In genomic region chr5:121229182-121229581, GRCm38 (mm10) we compare ENCODE assay signal across 25 mouse cellular contexts. TPM values are rescaled to one million over a fixed set of nuclear protein-coding genes. Genes with fewer than 3 reads are reported as not detected.
DNase-seq lines count a peak whose midpoint lies in the region; ATAC-seq and TF ChIP-seq lines count a peak whose summit lies in the region.
"Had no signal": no experiment of that assay in that cellular context is flagged by ENCODE, and none has a peak within 500 bp of the region (broad histone marks: within the 10 kb centered on the region; RNA-seq: fewer than 3 reads in every experiment).

No protein-coding gene starts in this region.

- H3K9ac ChIP-seq in liver, embryonic 13.5 days: no peak overlapping the region
- no peak overlapping the region for H3K9ac ChIP-seq in liver, postnatal 0 days (replicated peaks)
- H3K9ac ChIP-seq in forebrain, postnatal 0 days: no peak overlapping the region
- H3K9ac ChIP-seq: embryonic facial prominence, embryonic 12.5 days; embryonic facial prominence, embryonic 15.5 days; heart, embryonic 12.5 days; heart, embryonic 15.5 days; hindbrain, embryonic 13.5 days had no signal

- peaks cover 95% of the 10 kb centered on the region for H3K4me1 ChIP-seq in liver, embryonic 13.5 days (replicated peaks)
- peaks cover 38% of the 10 kb centered on the region for H3K4me1 ChIP-seq in liver, postnatal 0 days (ENCODE audit: insufficient read depth)
- H3K4me1 ChIP-seq in forebrain, postnatal 0 days (ENCODE audit: insufficient read depth): no peaks in the 10 kb centered on the region
- H3K4me1 ChIP-seq: embryonic facial prominence, embryonic 12.5 days; embryonic facial prominence, embryonic 15.5 days; hindbrain, embryonic 10.5 days had no signal

- no peaks in the 10 kb centered on the region for H3K9me3 ChIP-seq in liver, embryonic 13.5 days (replicated peaks)
- H3K9me3 ChIP-seq in liver, postnatal 0 days (ENCODE audit: low read length): no peaks in the 10 kb centered on the region
- no peaks in the 10 kb centered on the region for H3K9me3 ChIP-seq in forebrain, postnatal 0 days (ENCODE audit: low read length)
- H3K9me3 ChIP-seq: embryonic facial prominence, embryonic 12.5 days; embryonic facial prominence, embryonic 15.5 days; heart, embryonic 12.5 days; heart, embryonic 15.5 days; hindbrain, embryonic 10.5 days; hindbrain, embryonic 13.5 days had no signal

- no peak for DNase-seq in liver, embryonic 13.5 days
- no peak for DNase-seq in liver, postnatal 0 days
- peak; percentile 40 for DNase-seq in CD4-positive helper T cell, adult 2 months (ENCODE audit: low read depth, low spot score)
- peak; percentile 69 for DNase-seq in induced T-regulatory cell, adult 2 months (ENCODE audit: low read depth)
- DNase-seq in cerebellum, adult 11-12 months: no peak
- DNase-seq in cerebellum, postnatal 36 days: no peak
- DNase-seq in forebrain, postnatal 0 days: no peak
- DNase-seq: adrenal gland, adult 8-10 months; adrenal gland, postnatal 25 days; cerebellum, adult 18-20 months; cerebellum, adult 9-10 months; cerebellum, postnatal 14 days; gastrocnemius, postnatal 25 days; heart, adult 18-20 months; heart, postnatal 10 days; heart, postnatal 36 days had no signal

- TF ChIP-seq CTCF in liver, postnatal 0 days (IDR thresholded peaks at IDR 0.05; ENCODE audit: low read depth): no peak
- no peak for TF ChIP-seq CTCF in forebrain, postnatal 0 days (IDR thresholded peaks at IDR 0.05; ENCODE audit: low read depth)

- ATAC-seq in liver, embryonic 13.5 days (ENCODE audit: low read depth): no peak
- no peak for ATAC-seq in liver, postnatal 0 days
- ATAC-seq in CD4-positive, CD25-positive, alpha-beta regulatory T cell, adult 4 months: peak; percentile 27
- no peak for ATAC-seq in forebrain, postnatal 0 days
- ATAC-seq: forebrain, embryonic 14.5 days; hindbrain, postnatal 0 days had no signal

- no peak for TF ChIP-seq EP300 in liver, postnatal 0 days (IDR thresholded peaks at IDR 0.05; ENCODE audit: low read depth)

- no peak overlapping the region for H3K4me2 ChIP-seq in liver, embryonic 13.5 days
- H3K4me2 ChIP-seq in liver, postnatal 0 days (ENCODE audit: low read depth, low read length): no peak overlapping the region
- no peak overlapping the region for H3K4me2 ChIP-seq in forebrain, postnatal 0 days (ENCODE audit: low read depth)
- H3K4me2 ChIP-seq: embryonic facial prominence, embryonic 12.5 days; embryonic facial prominence, embryonic 15.5 days; heart, embryonic 12.5 days; heart, embryonic 15.5 days; hindbrain, embryonic 13.5 days had no signal

- peaks cover 39% of the 10 kb centered on the region for H3K36me3 ChIP-seq in liver, embryonic 13.5 days
- peaks cover 2% of the 10 kb centered on the region for H3K36me3 ChIP-seq in liver, postnatal 0 days (replicated peaks; ENCODE audit: insufficient read depth, low read length)
- no peaks in the 10 kb centered on the region for H3K36me3 ChIP-seq in forebrain, postnatal 0 days (ENCODE audit: insufficient read depth)
- H3K36me3 ChIP-seq: embryonic facial prominence, embryonic 12.5 days; embryonic facial prominence, embryonic 15.5 days; heart, embryonic 15.5 days; hindbrain, embryonic 10.5 days; hindbrain, embryonic 13.5 days had no signal

- no peak overlapping the region for H3K4me3 ChIP-seq in liver, embryonic 13.5 days (replicated peaks)
- H3K4me3 ChIP-seq in liver, postnatal 0 days (ENCODE audit: low read depth, low read length): no peak overlapping the region
- no peak overlapping the region for H3K4me3 ChIP-seq in forebrain, postnatal 0 days (ENCODE audit: low read depth, low read length)
- H3K4me3 ChIP-seq: embryonic facial prominence, embryonic 12.5 days; embryonic facial prominence, embryonic 15.5 days; heart, embryonic 12.5 days; heart, embryonic 15.5 days; hindbrain, embryonic 10.5 days; hindbrain, embryonic 13.5 days had no signal

- peak overlapping the region; percentile 77 for H3K27ac ChIP-seq in liver, embryonic 13.5 days
- H3K27ac ChIP-seq in liver, postnatal 0 days (ENCODE audit: low read depth): no peak overlapping the region
- H3K27ac ChIP-seq in forebrain, postnatal 0 days (ENCODE audit: low read depth, low read length): no peak overlapping the region
- H3K27ac ChIP-seq: embryonic facial prominence, embryonic 12.5 days; embryonic facial prominence, embryonic 15.5 days; heart, embryonic 15.5 days; hindbrain, embryonic 10.5 days; hindbrain, embryonic 13.5 days; hindbrain, postnatal 0 days had no signal

- no peaks in the 10 kb centered on the region for H3K27me3 ChIP-seq in liver, embryonic 13.5 days
- H3K27me3 ChIP-seq in liver, postnatal 0 days (ENCODE audit: insufficient read depth, low read length): no peaks in the 10 kb centered on the region
- no peaks in the 10 kb centered on the region for H3K27me3 ChIP-seq in forebrain, postnatal 0 days (ENCODE audit: insufficient read depth, low read length)
- H3K27me3 ChIP-seq: embryonic facial prominence, embryonic 12.5 days; embryonic facial prominence, embryonic 15.5 days; heart, embryonic 12.5 days; heart, embryonic 15.5 days; hindbrain, embryonic 13.5 days had no signal

- 93% methylated on average over 2 of the region's 2 CpGs for WGBS in liver, embryonic 13.5 days (ENCODE audit: insufficient replicate concordance)
- 91% methylated on average over 2 of the region's 2 CpGs for WGBS in liver, postnatal 0 days (ENCODE audit: insufficient replicate concordance)
- 95% methylated on average over 2 of the region's 2 CpGs for WGBS in forebrain, postnatal 0 days

RNA-seq across cellular contexts. Expression of gene Hectd4, which starts 9.2 kb away (rescaled TPM):
- polyA plus RNA-seq in liver, embryonic 13.5 days (2015; fragmentation: Nextera tagmentation; extraction: Ambion mirVana): 6.9 and 7.6 TPM in 2 replicates
- polyA plus RNA-seq in liver, postnatal 0 days (2015; fragmentation: Nextera tagmentation; extraction: Ambion mirVana): 3.3 and 3.6 TPM in 2 replicates
- 1 to 10 TPM; 8.8 to 9.8 TPM for polyA plus RNA-seq in CD4-positive, CD25-positive, alpha-beta regulatory T cell, adult 4 months (2017; shearing (Covaris generic))
- total RNA-seq in forebrain, postnatal 0 days (2014; rRNA removed): 75.6 and 107 TPM in 2 replicates
- 8.3 and 14.0 TPM in 2 replicates for polyA plus RNA-seq in forebrain, postnatal 0 days (2015; fragmentation: Nextera tagmentation; extraction: Ambion mirVana)

RNA-seq across cellular contexts. Expression of gene Rpl6, which starts 24.9 kb away (rescaled TPM):
- polyA plus RNA-seq in liver, embryonic 13.5 days (2015; fragmentation: Nextera tagmentation; extraction: Ambion mirVana): 556 and 610 TPM in 2 replicates
- polyA plus RNA-seq in liver, postnatal 0 days (2015; fragmentation: Nextera tagmentation; extraction: Ambion mirVana): 315 and 325 TPM in 2 replicates
- 1,000 to 10,000 TPM; 1,708 to 1,898 TPM for polyA plus RNA-seq in CD4-positive, CD25-positive, alpha-beta regulatory T cell, adult 4 months (2017; shearing (Covaris generic))
- 672 and 863 TPM in 2 replicates for total RNA-seq in forebrain, postnatal 0 days (2014; rRNA removed)
- polyA plus RNA-seq in forebrain, postnatal 0 days (2015; fragmentation: Nextera tagmentation; extraction: Ambion mirVana): 359 and 435 TPM in 2 replicates

RNA-seq across cellular contexts. Expression of gene Ptpn11, which starts 38.0 kb away (rescaled TPM):
- 12.5 TPM in 2 replicates for polyA plus RNA-seq in liver, embryonic 13.5 days (2015; fragmentation: Nextera tagmentation; extraction: Ambion mirVana)
- polyA plus RNA-seq in liver, postnatal 0 days (2015; fragmentation: Nextera tagmentation; extraction: Ambion mirVana): 9.6 and 10.6 TPM in 2 replicates
- polyA plus RNA-seq in CD4-positive, CD25-positive, alpha-beta regulatory T cell, adult 4 months (2017; shearing (Covaris generic)): 1 to 10 TPM; 7.2 to 8.0 TPM
- total RNA-seq in forebrain, postnatal 0 days (2014; rRNA removed): 49.1 and 60.9 TPM in 2 replicates
- 21.4 and 25.5 TPM in 2 replicates for polyA plus RNA-seq in forebrain, postnatal 0 days (2015; fragmentation: Nextera tagmentation; extraction: Ambion mirVana)

Comparison
In these comparisons a context has a peak if more than half of its experiments do, and no peak if none do; other contexts are left out.
1. DNase-seq: peak in CD4-positive helper T cell, adult 2 months (single experiment) and induced T-regulatory cell, adult 2 months (single experiment); none in liver, embryonic 13.5 days (single experiment), liver, postnatal 0 days (single experiment), cerebellum, adult 11-12 months (single experiment), cerebellum, postnatal 36 days (0 of 2) and forebrain, postnatal 0 days (single experiment).